Mouse (Mus musculus) testis, adult 2 months (tissue): ENCODE data around the gene Hk1.

ENCODE experiments used
- CTCF ChIP-seq: fragments of 200-500 bp; IDR thresholded peaks from 2 replicates; pipeline ENCODE4 v1.5.1; 2012; ENCODE audit warnings: low read depth, mild to moderate bottlenecking, inconsistent platforms, low read length, moderate library complexity; ENCODE audit not compliant: control insufficient read depth, insufficient read depth, insufficient replicate concordance
- POLR2A ChIP-seq: fragments of 200-500 bp; IDR thresholded peaks from 2 replicates; pipeline ENCODE4 v1.6.1; 2012; ENCODE audit warnings: low read depth, mild to moderate bottlenecking, inconsistent platforms, low read length, moderate library complexity; ENCODE audit not compliant: control insufficient read depth

DNA sequence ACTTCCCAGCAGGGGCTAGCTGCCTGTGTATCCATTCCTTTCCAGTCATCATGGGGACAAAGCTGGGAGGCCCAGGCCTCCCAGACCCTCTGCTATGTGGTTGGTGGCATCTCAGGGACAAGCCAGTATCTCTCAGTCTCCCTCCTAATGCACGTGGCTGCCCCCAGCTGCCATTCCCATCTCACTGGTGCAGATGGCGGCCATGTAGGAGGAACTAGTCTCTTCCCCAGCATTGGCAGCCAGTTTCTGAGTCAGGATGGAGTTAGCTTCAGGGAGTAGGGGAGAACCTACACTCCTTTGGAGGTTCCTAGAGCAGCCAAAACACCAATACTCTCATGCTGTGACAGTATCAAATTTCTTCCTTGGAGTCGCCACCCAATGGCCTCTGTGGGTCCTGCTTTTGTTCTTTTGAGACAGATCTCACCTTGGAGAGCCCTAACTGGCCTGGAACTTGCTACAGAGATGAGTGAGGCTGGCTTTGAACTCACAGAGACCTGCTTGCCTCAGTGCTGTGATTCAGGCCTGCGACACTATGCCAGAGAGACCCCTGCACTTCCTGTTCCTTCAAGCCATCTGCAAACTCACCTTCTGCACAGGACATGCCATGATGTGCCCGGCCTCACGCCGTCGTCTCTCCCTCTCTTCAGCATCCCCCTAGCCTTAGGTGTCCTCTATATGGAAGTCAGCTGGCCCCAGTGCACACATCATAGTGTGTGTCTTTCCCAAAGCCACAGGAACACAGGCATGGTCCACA is 52.7 kb downstream of the Hk1 start:
- TF ChIP-seq CTCF (no peak), POLR2A (no peak)
